Mouse (Mus musculus) ES-E14 (cell line): ENCODE results near the gene Cask.

Experiments used
- HCFC1 ChIP-seq: IDR thresholded peaks from 2 replicates; pipeline ENCODE4 v1.6.1; 2012; ENCODE audit warnings: low read length, inconsistent platforms, borderline replicate concordance; ENCODE audit not compliant: insufficient read depth
- MAFK ChIP-seq: IDR thresholded peaks from 2 replicates; pipeline ENCODE4 v1.6.1; 2014; ENCODE audit warnings: mild to moderate bottlenecking, low read depth, low read length, inconsistent platforms; ENCODE audit not compliant: insufficient read depth
- ZC3H11A ChIP-seq: IDR thresholded peaks from 2 replicates; pipeline ENCODE4 v1.6.1; 2012; ENCODE audit warnings: low read depth, mild to moderate bottlenecking, inconsistent platforms, low read length, borderline replicate concordance
- ZNF384 ChIP-seq: IDR thresholded peaks from 2 replicates; pipeline ENCODE4 v1.6.1; 2012; ENCODE audit warnings: low read depth, low read length, inconsistent platforms

DNA sequence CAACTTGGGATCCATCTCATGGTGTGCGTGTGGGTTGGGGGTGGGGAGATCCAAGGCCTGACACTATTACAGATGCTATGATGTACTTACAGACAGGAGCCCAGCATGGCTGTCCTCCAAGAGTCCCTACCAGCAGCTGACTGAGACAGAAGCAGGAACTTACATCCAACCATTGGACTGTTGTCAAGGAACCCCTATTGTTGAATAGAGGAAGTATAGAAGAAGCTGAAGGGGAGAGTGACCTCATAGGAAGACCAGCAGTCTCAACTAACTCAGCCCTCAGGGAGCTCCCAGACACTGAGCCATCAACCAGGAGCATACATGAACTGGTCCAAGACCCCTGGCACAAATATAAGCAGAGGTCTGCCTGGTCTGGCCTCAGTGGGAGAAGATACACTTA, 85.5 kb downstream of the Cask start:
- no peak for TF ChIP-seq ZNF384
- TF ChIP-seq MAFK, result no peak
- TF ChIP-seq HCFC1, result no peak
- no peak for TF ChIP-seq ZC3H11A
